Mouse (Mus musculus) forebrain, embryonic 14.5 days (tissue): Measurements from ENCODE around the gene Ascl5. TPM values are rescaled to one million over a fixed set of nuclear protein-coding genes. Genes with fewer than 3 reads are reported as not detected.

Experiments used
- ATAC-seq: fragments of 200-750 bp; cut with Nextera tagmentation; 2 replicates; pipeline ENCODE4 v1.8.0; 2017; ENCODE audit warnings: mild to moderate bottlenecking, moderate library complexity
- DNase-seq: peaks from one replicate; pipeline ENCODE4 v3.0.0-alpha.2; 2015; ENCODE audit warnings: low spot score
- H3K27ac ChIP-seq: fragments of 300-500 bp; sonication (generic); 2 replicates; pipeline ENCODE4 v1.5.1; 2014; ENCODE audit warnings: low read depth, mild to moderate bottlenecking, control low read depth, low read length, moderate library complexity
- H3K27me3 ChIP-seq: fragments of 300-500 bp; sonication (generic); replicated peaks from 2 replicates; pipeline ENCODE4 v1.6.1; 2014; ENCODE audit warnings: low read length, control low read depth, mixed read lengths; ENCODE audit not compliant: control insufficient read depth, insufficient read depth
- H3K36me3 ChIP-seq: fragments of 300-500 bp; sonication (generic); 2 replicates; pipeline ENCODE4 v1.6.1; 2014; ENCODE audit warnings: low read length, control low read depth; ENCODE audit not compliant: control insufficient read depth, insufficient read depth
- H3K4me1 ChIP-seq: fragments of 300-500 bp; sonication (generic); 2 replicates; pipeline ENCODE4 v1.6.1; 2014; ENCODE audit warnings: antibody characterized with exemption, low read length, control low read depth; ENCODE audit not compliant: control insufficient read depth, insufficient read depth
- H3K4me2 ChIP-seq: fragments of 300-500 bp; sonication (generic); 2 replicates; pipeline ENCODE4 v1.6.1; 2014; ENCODE audit warnings: mild to moderate bottlenecking, control low read depth, low read length
- H3K4me3 ChIP-seq: fragments of 300-500 bp; sonication (generic); 2 replicates; pipeline ENCODE4 v1.5.1; 2014; ENCODE audit warnings: low read depth, low read length, control low read depth
- H3K9ac ChIP-seq: fragments of 300-500 bp; sonication (generic); 2 replicates; pipeline ENCODE4 v1.6.1; 2014; ENCODE audit warnings: mild to moderate bottlenecking, low read length, control low read depth, moderate library complexity
- H3K9me3 ChIP-seq: fragments of 300-500 bp; sonication (generic); replicated peaks from 2 replicates; pipeline ENCODE4 v1.6.1; 2016; ENCODE audit warnings: low read length, control low read depth, mixed read lengths; ENCODE audit not compliant: control insufficient read depth
- WGBS: fragments of 180-500 bp; shearing (Covaris S2); extraction: QIAGEN DNeasy Blood & Tissue Kit; methylation state at CpG from one replicate; pipeline ENCODE4 v1.1.7; 2014; 5-methylcytosine and 5-hydroxymethylcytosine counted together
- polyA plus RNA-seq: library from polyadenylated mRNA; unstranded; fragments of >200 nt; fragmentation: Nextera tagmentation; extraction: Ambion mirVana; gene quantifications from 2 replicates; pipeline ENCODE4 v1.2.1, GENCODE M21; 2014

The Ascl5 gene
- polyA plus RNA-seq, 1 experiment from 2014 or later: not detected

DNA sequence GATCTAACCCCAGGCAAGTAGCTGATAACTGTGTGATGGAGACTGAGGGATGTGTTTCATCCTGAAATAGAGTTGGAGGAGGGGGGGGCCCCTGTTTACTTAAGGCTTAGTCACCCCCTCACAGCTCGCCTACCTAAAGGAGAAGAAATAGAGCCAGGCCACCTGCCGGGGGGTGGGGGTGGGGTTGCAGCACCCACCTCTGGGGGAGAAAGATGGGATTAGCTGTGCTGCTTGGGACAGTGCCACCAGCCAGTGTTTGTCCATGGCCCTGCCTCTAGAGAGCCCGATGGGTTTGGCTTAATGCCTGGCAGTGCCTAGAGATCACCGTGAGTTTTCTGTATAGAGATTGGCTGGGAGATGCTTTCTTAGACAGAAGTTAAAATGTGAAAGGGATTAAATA lies 9.7 kb upstream of the Ascl5 start:
- DNase-seq: no peak
- H3K4me3 ChIP-seq: no peak overlapping the region
- WGBS: 19% methylated on average over 4 of the region's 4 CpGs
- H3K27me3 ChIP-seq: no peaks in the 10 kb centered on the region
- no peak overlapping the region for H3K4me2 ChIP-seq
- no peaks in the 10 kb centered on the region for H3K9me3 ChIP-seq
- ATAC-seq: peak; percentile 24; the same call in 1 of the 2 replicates
- H3K4me1 ChIP-seq: peaks cover 6% of the 10 kb centered on the region; the same call in 1 of the 2 replicates
- H3K36me3 ChIP-seq: 0 out of 2 replicates have a peak, but pooled peaks cover under 1% of the 10 kb centered on the region
- no peak overlapping the region for H3K27ac ChIP-seq
- no peak overlapping the region for H3K9ac ChIP-seq

DNA sequence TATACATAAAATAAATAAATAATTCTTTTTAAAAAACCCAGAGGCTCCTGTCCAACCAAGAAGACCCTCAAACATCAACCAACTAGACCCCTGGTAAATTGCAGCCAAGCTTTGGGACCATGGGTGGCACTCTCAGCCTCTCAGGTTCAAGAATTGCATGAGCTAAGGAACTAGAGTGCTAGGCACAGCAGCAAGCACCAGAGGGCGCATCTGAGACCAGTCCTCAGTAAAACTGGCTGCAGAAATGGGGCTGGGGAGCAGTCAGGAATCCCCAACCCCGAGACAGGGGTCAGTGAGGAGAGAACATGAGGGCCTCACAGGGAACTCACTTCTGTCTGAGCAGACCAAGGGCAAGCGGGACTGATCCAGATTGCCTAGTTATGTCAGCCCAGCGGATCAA lies 4.8 kb upstream of the Ascl5 start:
- Histone ChIP-seq H3K27me3 (peaks cover 20% of the 10 kb centered on the region), H3K36me3 (no peaks in the 10 kb centered on the region), H3K9ac (no peak overlapping the region), H3K27ac (no peak overlapping the region), H3K4me2 (no peak overlapping the region), H3K4me3 (no peak overlapping the region), H3K4me1 (peaks cover 4% of the 10 kb centered on the region; the same call in 1 of the 2 replicates), H3K9me3 (no peaks in the 10 kb centered on the region)
- ATAC-seq (peak; percentile 57; the same call in 1 of the 2 replicates), DNase-seq (peak; percentile 85)
- WGBS: 10% methylated on average over 4 of the region's 4 CpGs

DNA sequence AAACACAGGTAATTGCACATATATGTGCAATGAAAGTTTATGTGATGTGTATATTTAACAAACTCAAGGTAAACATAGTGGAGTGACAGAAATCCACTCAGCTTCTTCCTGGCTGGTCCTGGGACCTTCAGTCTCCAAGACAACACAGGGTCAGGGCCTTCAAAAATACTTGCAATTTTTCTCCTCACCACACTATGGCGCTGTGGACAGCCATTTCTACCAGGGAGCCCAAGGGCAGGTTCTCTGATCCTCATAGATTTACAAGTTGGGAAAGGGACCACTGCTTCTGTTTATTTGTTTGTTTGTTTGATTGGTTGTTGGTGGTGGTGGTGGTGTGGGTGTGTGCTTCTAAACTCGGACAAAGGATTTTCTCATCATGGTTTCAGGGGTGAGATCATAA lies 3.2 kb upstream of the Ascl5 start:
- ATAC-seq (no peak), DNase-seq (peak; percentile 26)
- no peak overlapping the region for H3K9ac ChIP-seq
- 3% methylated on average over 2 of the region's 2 CpGs for WGBS
- H3K4me3 ChIP-seq: no peak overlapping the region
- H3K36me3 ChIP-seq: no peaks in the 10 kb centered on the region
- H3K4me2 ChIP-seq: no peak overlapping the region
- no peaks in the 10 kb centered on the region for H3K9me3 ChIP-seq
- H3K27ac ChIP-seq: no peak overlapping the region
- H3K27me3 ChIP-seq: peaks cover 26% of the 10 kb centered on the region
- peaks cover 3% of the 10 kb centered on the region; the same call in 1 of the 2 replicates for H3K4me1 ChIP-seq

DNA sequence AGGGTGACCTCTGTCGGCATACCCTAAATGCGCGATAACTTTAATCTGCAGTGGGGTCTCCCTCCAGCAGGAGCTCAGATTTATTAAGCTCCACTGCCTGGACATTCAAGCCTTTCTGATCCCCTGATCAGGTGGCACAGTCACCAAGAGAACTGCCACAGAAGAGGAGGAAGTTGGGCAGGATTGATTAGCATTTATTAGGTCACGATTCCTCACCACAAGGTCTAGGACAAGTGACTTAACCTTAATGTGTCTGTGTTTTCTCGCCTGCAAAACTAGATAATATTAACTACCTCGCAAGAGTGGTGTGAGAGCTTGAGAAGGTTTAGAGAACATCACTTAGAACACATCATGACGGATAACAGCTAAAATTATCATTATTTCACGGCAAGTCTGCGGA lies 2.7 kb upstream of the Ascl5 start:
- H3K27ac ChIP-seq: no peak overlapping the region
- DNase-seq: no peak
- H3K4me3 ChIP-seq: no peak overlapping the region
- WGBS: 76% methylated on average over 9 of the region's 9 CpGs
- H3K9me3 ChIP-seq: no peaks in the 10 kb centered on the region
- peaks cover 26% of the 10 kb centered on the region for H3K27me3 ChIP-seq
- H3K36me3 ChIP-seq: no peaks in the 10 kb centered on the region
- ATAC-seq: no peak
- H3K4me1 ChIP-seq: peaks cover 3% of the 10 kb centered on the region; the same call in 1 of the 2 replicates
- no peak overlapping the region for H3K9ac ChIP-seq
- H3K4me2 ChIP-seq: no peak overlapping the region

DNA sequence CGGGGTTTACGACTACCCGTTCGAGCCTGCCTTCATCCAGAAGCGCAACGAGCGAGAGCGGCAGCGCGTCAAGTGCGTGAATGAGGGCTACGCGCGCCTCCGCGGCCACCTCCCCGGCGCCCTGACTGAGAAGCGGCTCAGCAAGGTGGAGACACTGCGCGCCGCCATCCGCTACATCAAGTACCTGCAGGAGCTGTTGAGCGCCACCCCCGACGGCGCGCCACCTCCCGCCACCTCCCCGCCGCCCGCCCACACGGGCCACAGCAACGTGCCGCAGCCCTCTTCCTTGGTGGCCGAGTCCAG lies 360 bp downstream of the Ascl5 start:
- peaks cover 26% of the 10 kb centered on the region for H3K27me3 ChIP-seq
- peak overlapping the region; percentile 54 for H3K9ac ChIP-seq
- under 1% methylated on average over 36 of the region's 36 CpGs for WGBS
- H3K4me2 ChIP-seq: peak overlapping the region; percentile 64
- no peaks in the 10 kb centered on the region for H3K9me3 ChIP-seq
- no peak overlapping the region for H3K27ac ChIP-seq
- DNase-seq (peak; percentile 49), ATAC-seq (peak; percentile 53)
- H3K4me3 ChIP-seq: peak overlapping the region; percentile 33
- no peaks in the 10 kb centered on the region for H3K36me3 ChIP-seq
- H3K4me1 ChIP-seq: peaks cover 3% of the 10 kb centered on the region; the same call in 1 of the 2 replicates

DNA sequence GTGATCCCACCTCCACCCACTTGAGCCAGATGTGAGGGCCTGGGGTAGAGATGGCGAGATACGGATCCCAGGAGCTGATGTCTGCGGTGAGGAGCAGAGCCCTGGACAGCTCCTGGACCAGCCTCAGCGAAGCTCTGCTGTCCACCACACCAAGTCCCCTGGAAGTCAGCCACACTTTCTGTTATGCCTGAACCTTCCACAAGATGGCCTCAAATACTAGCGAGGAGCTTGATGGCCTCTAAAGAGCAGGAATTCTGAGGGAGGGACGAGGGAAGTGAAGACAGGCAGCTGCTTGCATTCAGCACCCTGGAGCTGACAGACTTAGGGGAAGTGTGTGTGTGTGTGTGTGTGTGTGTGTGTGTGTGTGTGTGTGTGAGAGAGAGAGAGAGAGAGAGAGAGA lies 861 bp downstream of the Ascl5 start:
- H3K9me3 ChIP-seq: no peaks in the 10 kb centered on the region
- no peak overlapping the region for H3K27ac ChIP-seq
- H3K36me3 ChIP-seq: no peaks in the 10 kb centered on the region
- H3K9ac ChIP-seq: peak overlapping the region; percentile 54
- H3K4me2 ChIP-seq: peak overlapping the region; percentile 64
- peak; percentile 95 for DNase-seq
- ATAC-seq: peak; percentile 83
- H3K4me1 ChIP-seq: peaks cover 3% of the 10 kb centered on the region; the same call in 1 of the 2 replicates
- H3K27me3 ChIP-seq: peaks cover 26% of the 10 kb centered on the region
- WGBS: under 1% methylated on average over 6 of the region's 6 CpGs
- peak overlapping the region; percentile 33 for H3K4me3 ChIP-seq

DNA sequence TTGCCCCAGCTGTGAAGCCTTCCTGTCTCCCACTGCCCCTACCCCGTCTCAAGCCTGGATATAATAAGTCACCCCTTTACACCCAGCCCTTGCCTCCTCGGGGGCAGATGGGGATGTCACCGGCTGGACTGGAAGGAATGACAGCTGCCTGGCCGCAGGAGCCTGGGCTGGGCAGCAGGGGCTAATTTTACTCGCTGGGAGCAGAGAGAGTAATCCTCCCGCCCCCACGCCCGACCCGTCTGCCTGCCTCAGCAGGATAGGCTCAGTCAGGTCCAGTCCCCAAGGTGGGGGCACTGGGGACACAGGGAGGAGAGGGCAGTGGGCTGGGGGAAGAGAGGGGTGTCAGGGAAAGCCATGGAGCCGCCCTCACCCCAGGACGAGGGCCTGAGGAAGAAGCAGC lies 1.9 kb downstream of the Ascl5 start, which contains the start of gene Cacna1s:
Gene Cacna1s (plus strand): TSS at position 204 of the 400 bp plus-strand sequence.
- H3K9me3 ChIP-seq: no peaks in the 10 kb centered on the region
- no peak for ATAC-seq
- H3K27me3 ChIP-seq: peaks cover 26% of the 10 kb centered on the region
- H3K27ac ChIP-seq: no peak within 1 kb of the TSS
- H3K4me3 ChIP-seq: no peak within 1 kb of the TSS
- no peak for DNase-seq
- peaks cover 3% of the 10 kb centered on the region; the same call in 1 of the 2 replicates for H3K4me1 ChIP-seq
- H3K4me2 ChIP-seq: no peak within 1 kb of the TSS
- H3K36me3 ChIP-seq: no peaks in the 10 kb centered on the region
- WGBS: 40% methylated on average over 11 of the region's 11 CpGs
- no peak within 1 kb of the TSS for H3K9ac ChIP-seq

DNA sequence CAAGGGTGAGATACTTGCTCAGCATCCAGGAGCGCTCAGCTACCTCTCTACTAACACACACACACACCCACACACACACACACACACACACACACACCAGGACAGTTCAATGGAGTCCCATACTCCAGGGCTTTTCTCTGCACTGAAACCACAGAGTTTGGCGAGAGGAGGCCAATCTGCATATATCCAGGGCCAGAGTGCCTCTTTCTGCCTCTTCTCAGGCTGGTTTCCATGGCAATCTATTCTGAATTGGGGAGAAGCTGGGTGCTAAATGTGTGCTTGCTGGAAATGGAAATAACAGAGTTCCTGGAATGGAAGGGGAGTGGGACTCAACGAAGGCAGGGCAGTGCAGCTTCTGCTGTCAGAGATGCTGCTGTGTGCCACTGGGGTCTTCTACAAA lies 5.2 kb downstream of the Ascl5 start:
- no peaks in the 10 kb centered on the region for H3K36me3 ChIP-seq
- peak; percentile 40; the same call in 1 of the 2 replicates for ATAC-seq
- peaks cover 3% of the 10 kb centered on the region; the same call in 1 of the 2 replicates for H3K4me1 ChIP-seq
- no peaks in the 10 kb centered on the region for H3K9me3 ChIP-seq
- no peak overlapping the region for H3K9ac ChIP-seq
- WGBS: 32% methylated on average over 3 of the region's 3 CpGs
- no peak overlapping the region for H3K4me2 ChIP-seq
- peak; percentile 75 for DNase-seq
- no peak overlapping the region; the same call in 1 of the 2 replicates for H3K27ac ChIP-seq
- peaks cover 6% of the 10 kb centered on the region for H3K27me3 ChIP-seq
- H3K4me3 ChIP-seq: no peak overlapping the region

DNA sequence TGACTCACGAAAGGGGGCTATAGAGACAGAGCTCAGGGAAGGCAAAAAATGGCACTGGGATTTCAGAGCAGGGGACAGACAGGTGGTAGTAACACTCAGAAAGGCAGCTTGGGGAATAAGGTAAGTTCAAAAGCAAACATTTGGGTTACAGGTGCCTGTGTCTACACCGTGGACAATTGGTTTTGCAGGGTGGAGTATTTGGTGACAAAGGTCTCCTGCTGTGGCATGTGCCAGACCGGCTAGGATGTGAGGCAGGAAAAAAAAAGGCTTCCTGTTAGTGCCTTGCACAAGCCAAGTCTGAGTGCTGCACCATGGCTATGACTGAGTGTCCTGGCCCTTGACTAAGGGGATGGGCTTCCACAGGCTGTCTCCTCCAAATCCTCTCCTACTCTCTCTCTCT lies 8.0 kb downstream of the Ascl5 start:
- 55% methylated on average over 3 of the region's 3 CpGs for WGBS
- Histone ChIP-seq H3K9me3 (no peaks in the 10 kb centered on the region), H3K36me3 (no peaks in the 10 kb centered on the region), H3K4me3 (no peak overlapping the region), H3K4me1 (no peaks in the 10 kb centered on the region), H3K9ac (no peak overlapping the region), H3K4me2 (no peak overlapping the region), H3K27ac (no peak overlapping the region), H3K27me3 (no peaks in the 10 kb centered on the region)
- DNase-seq: no peak
- ATAC-seq: no peak
